Mouse (Mus musculus): ENCODE measurements at regions not wholly inside any gene's neighbourhood (a gene's known extent, or its start where the extent isn't known, plus 50 kb on each side); places are given as distances from the start of the nearest gene placed in this dataset.
"Not testable (repeated sequence)": the region's sequence is repeated elsewhere in the genome, so short reads cannot be mapped to it uniquely, and the experiment has no call there.

- no peak for DNase-seq (ENCODE audit: low read depth)
Observed at GRCm38 (mm10) chr1:181262496-181262895, 50.7 kb upstream of the Wdr26 start.

- no peak for DNase-seq (ENCODE audit: low read depth)
Observed at GRCm38 (mm10) chr1:181263216-181263615, 51.4 kb upstream of the Wdr26 start.

DNA sequence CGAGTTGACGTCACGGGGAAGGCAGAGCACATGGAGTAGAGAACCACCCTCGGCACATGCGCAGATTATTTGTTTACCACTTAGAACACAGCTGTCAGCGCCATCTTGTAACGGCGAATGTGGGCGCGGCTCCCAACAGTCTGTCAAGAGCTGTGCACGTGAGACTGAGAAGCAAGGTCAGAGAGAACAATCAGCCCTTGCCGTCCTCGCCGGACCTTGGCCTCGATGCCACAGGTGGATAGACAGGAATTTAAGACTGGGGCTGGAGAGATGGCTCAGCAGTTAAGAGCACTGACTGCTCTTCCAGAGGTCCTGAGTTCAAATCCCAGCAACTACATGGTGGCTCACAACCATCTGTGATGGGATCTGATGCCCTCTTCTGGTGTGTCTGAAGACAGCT lies 58.7 kb upstream of the Wdr26 start:
- not testable (repeated sequence) for DNase-seq (ENCODE audit: low read depth)

DNA sequence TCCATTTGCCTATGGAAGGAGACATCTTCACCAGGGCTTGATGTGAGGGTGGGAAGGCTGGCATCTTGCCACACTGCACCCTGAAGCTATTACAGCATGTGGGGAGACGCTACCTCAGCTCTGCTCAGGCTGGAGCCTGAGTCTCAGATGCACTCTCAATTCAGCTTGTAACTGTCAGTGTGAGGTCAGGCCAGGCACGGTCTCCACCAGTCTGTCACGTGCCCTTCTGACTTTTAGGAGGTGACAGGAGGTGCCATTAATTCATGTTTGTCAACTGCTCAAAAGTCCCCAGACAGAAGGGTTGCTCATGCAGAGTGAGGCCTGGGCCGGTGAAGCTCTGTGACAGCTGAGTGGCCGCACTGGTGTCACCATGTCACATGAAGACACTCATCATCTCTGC lies 59.4 kb upstream of the Wdr26 start:
- no peak for DNase-seq (ENCODE audit: low read depth)

DNA sequence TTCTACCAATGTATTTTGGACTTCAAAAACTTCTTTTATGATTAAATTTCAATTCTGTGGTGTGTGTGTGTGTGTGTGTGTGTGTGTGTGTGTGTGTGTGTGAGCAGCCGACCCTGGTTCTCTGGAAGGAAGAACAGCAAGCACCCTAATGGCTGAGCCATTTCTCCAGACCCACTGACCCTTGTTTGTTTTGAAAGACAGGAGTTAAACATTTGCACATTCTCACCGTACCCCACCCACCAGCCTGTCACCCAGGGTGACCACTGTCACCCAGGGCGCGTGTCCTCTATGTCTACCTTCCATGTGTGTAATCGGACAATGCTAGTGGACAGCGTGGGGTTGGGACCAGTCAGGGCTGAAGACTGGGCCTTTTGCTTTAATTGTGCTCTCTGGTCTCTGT lies 60.0 kb upstream of the Wdr26 start:
- no peak for DNase-seq (ENCODE audit: low read depth)

DNA sequence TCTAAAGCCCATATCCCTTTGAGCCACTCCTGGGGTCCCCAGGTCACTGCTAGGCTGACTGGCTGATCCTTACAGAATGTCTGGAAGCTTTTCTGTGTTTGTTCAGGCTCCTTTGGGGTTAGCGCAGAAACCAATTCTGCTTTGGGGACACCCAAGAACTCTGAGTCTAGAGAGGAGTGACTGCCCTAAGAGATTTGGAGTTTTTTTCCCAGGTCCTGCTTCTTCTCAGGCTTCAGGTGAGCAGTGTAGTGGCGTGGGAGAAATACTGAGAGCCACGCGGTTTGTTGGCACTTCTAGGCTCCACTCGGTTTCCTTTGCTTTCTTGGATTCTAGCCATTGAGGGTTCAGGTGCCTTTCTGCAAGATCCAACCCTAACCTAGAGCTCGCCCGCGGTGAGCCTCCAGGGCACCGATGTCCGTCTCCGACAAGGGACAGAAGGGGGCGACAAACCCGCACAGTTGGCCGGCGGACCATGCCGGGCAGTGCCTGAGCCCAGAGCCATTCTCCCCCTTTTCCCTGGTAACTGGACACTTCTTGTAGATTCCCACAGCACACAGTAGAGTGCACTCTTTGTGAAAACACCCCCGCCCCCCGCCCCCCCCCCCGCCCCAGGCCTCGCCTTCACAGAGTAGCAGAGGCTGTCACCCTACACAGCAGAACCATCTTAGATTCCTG lies 61.0 kb upstream of the Wdr26 start:
- peak; percentile 51 for DNase-seq (ENCODE audit: low read depth)

DNA sequence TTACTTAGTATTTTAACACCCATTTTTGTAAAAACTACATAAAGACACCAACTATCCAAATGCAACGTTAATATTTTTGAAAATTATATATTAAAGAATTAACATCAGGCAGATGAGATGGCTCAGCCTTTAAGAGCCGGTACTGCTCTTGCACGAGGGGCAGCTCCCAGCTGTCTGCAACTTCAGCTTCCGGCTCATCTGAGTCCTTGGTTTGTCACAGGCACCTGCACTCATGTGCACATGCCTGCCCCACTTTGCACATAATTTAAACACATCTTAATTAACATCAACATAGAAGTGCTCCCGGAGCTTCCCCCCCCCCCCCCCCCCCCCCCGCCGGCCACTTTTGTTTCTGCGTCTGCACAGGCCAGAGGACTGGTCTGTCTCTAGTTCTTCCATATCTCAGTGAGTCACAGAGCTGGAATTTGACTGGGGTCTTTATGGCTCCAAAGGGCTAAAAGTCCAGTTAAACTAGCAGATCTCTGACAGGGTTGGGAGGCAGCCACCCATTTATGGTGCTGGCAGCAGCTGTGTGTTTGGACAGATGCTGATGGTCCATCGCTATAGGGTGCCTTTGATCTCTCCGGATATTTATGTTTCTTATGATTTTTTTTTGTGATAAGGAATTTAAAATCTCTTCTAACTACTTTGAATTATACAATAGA lies 61.9 kb upstream of the Wdr26 start:
- DNase-seq (ENCODE audit: low read depth), result no peak

DNA sequence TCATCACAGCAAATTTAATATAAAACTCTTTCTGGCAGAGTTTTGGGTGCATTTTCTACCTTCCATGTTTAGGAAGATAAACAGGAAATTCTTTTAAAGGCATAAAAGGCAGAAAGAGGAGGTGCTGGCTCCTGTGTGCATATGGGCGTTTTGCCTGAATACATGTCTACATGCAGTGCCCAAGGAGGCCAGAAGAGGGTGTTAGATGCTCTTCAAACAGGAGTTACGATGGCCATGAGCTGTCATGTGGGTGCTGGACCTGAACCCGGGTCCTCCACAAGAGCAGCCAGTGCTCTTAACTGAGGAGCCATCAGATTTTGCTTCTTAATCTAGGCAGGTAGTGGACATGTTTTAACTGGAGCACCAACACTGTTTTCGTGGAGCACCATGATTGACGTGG lies 69.0 kb upstream of the Wdr26 start:
- no peak for DNase-seq (ENCODE audit: low read depth)

- not testable (repeated sequence) for DNase-seq (ENCODE audit: low read depth)
Observed at GRCm38 (mm10) chr1:181282986-181283385, 69.4 kb upstream of the Cnih3 start.

DNA sequence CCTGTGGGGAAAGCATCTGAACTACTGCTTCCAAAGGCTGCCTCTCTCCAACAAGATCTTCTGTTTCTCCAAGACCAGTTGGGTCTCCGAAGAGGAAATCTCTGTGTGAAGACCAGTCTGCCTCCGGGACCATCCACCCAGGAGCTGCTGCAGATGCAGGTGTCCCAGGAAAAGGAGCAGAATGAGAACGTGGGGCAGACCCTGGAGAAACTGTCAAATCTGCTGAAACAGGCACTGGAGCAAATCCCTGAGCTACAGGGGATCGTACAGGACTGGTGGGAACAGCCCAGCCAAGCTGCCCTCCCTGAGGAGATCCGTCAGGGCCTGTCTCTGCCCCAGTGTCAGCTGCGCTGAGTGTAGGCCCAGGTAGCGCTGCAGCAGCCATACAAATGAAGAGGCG lies 68.9 kb upstream of the Cnih3 start:
- not testable (repeated sequence) for DNase-seq (ENCODE audit: low read depth)

DNA sequence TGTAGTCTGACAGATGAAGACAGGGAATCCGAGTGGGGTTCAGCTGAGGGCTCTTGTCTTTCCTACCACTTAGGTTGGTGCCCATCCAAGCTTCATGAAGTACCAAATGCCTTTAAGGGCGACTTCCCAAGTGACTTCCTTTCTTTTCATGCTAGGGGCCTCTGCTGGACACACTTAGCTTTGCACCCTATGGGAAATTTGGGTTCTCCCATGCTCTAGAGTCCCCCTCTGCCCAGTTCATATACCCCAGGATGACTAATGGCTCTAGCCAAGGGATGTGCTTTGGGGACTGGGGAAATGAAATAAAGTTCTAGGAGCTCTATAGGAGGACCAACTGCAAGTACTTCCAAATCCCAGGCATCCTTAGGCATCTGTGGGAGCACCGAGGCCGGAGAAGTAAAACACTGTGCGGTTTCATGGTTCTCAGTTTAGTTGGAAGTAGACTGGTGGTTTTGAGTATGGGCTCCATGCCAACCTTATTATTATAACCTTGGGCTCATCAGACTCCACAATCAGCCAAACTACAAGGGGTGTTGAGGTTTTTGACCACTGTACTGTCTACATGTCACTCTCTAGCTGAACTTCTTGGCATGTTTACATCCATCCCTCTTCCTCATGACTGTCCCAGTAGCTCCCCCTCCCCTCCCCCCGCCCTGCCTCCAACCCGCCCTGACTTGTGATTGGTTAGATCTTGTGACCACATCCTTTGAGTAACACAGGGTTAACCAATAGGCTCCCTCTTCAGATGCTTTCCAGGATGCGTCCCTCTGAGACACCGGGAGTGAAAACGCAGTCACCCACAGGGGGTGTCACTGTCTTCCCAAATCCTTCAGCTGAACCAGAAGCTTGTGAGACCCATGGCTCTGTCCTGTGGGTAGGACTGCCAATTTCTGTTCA lies 67.9 kb upstream of the Cnih3 start:
- no peak for DNase-seq (ENCODE audit: low read depth)

DNA sequence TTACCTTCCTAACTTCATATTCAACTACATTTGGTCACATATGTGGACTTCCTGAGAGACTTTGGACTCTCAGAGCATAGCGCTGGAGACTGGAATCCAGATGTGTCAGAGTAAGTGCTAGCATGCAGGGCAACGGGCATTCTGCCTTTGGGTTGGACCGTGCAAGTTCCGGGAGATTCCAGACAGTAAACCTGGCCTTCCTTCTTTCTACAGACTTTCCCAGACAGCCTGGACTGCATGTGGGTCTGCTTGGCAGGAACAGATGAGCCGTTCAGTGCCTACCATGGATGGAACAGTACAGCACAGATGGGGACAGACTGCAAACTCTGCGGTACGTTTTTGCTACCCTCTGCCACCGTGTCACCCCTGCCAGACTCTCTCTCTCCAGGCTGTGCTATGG lies 66.8 kb upstream of the Cnih3 start:
- DNase-seq (ENCODE audit: low read depth), result peak; percentile 53

- no peak for DNase-seq (ENCODE audit: low read depth)
Observed at GRCm38 (mm10) chr1:181286146-181286545, 66.3 kb upstream of the Cnih3 start.

DNA sequence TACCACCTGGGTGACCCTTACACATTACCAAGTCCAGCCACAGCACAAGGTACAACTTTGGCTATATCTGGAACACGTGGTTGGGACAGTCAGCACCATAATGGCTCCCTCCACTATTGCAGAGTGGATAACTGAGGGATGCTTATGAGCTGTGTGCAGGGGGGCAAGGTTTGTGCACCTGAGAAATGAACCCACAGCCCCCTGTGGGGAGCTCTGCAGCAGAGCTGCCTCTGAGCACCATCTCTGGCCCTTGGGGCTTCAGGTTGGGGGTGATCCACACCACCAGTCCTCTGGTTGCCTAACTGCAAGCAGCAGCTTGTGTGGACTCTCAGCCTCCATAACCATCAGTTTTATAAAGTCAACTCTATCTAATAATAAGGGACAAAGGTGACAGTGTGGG lies 65.3 kb upstream of the Cnih3 start:
- no peak for DNase-seq (ENCODE audit: low read depth)

GRCm38 (mm10) chr1:181289385-181290035 lies 62.9 kb upstream of the Cnih3 start:
- no peak for DNase-seq (ENCODE audit: low read depth)

- no peak for DNase-seq (ENCODE audit: low read depth)
Observed at GRCm38 (mm10) chr1:181291202-181291601, 61.2 kb upstream of the Cnih3 start.

- no peak for DNase-seq (ENCODE audit: low read depth)
Observed at GRCm38 (mm10) chr1:181291966-181292365, 60.5 kb upstream of the Cnih3 start.

DNA sequence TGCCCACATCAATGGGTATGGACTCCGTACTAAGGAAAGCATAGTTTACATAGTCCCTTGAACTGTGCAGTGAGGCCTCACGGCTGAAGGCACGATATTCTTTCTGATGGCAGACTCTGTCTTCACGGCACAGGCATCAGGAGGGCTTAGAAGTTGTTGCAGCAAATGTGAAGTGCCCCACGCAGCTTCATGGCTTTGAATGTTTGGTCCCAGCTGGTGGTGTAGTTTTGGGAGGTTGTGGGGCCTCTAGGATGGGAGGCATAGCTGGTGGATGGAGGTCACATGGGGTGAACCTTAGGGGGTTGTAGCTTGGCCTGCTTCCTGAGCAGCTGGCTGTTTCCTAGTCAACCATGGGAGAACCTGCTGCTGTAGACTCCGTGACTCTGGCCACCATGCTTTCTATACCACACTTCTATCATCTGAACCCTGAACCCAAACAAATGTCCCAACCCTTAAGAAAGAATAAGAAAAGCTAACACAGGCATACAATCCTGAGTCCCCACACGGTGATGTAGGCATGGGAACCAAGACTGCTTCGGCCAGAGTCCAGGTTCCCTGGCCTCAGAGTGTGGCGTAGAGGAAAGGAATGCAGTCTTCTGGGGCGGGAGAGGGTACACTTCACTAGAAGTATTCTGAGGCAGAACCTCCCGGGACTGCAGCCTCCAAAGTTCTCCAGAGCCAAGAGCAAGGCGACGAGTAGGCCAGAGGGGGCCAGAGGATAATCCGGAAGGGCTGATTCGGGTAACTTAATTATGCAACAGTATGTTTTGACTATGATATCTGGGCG lies 59.2 kb upstream of the Cnih3 start:
- DNase-seq (ENCODE audit: low read depth), result peak; percentile 32

- no peak for DNase-seq (ENCODE audit: low read depth)
Observed at GRCm38 (mm10) chr1:181295651-181296050, 56.8 kb upstream of the Cnih3 start.

DNA sequence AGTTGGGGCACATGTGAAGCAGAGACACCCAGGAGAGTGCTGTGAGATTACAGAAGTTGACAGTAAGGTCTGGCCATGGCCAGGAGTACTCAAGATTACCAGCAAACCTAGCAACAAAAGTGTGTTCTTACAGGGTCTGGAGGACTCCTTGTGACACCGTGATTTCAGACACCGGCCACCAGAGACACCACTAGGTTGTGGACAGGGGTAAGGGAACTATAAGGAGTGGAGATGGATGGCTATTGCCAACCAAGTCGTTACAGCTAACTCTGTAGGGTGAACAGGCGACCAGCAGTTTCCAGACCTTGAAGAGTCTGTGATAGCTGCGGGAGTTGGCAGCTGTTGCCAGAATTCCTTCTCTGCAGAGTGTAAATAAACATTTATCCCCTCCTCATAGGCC lies 54.4 kb upstream of the Cnih3 start:
- DNase-seq (ENCODE audit: low read depth), result no peak

DNA sequence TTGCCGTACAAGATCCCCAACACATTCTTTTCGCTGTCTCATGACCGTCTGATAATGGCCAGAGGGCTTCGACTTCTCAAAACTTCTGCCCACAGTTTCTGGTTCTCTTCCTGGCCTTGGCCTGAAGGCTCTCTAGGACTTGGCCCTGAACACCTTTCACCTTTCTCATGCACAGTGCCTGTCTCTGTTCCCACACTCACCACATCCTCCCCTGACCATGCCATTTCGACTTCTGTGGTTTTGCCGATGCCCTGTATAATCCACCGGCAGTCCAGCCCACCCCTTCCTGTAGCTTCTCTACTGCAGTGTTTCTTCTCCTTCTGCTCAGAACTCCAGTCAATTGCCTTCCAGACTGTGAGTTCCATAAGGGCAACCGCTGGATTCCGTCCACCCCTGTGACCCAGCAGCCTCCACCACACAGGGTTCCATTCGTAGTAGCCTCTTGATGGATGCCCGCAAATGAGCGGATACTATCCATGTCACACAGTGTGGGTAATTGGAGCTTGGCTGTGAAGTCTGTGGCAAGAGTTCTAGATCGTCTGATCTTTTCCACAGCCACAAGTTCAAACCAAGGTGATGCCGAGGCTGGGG lies 53.3 kb upstream of the Cnih3 start:
- DNase-seq (ENCODE audit: low read depth), result no peak
